In the genomic region with DNA sequence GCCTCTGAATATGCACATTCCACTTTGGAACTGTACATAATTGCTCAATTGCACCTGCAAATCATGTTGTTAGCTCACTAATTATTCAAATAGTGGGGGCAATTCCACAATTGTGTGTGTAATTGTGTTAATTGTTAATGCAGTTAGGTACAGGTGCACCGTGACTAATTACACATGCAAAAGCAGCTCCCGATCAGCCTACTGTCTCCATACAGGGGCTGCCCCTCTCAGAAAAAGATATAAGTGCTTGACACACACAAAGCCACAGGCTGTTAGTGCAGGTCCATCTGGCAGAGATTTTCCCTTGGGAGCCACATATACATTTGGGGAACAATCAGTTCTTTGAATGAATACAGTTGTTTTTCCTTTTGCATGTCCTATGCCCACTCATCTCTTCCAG, we compare ENCODE assay signal across 23 mouse cellular contexts.
DNase-seq lines count a peak whose midpoint lies in the region; ATAC-seq and TF ChIP-seq lines count a peak whose summit lies in the region.
"Had no signal": no experiment of that assay in that cellular context is flagged by ENCODE, and none has a peak within 500 bp of the region (broad histone marks: within the 10 kb centered on the region; RNA-seq: fewer than 3 reads in every experiment).

No protein-coding gene starts in this region.

- ATAC-seq in forebrain, embryonic 12.5 days (ENCODE audit: low FRiP score): peak; percentile 72
- ATAC-seq in forebrain, postnatal 0 days: no peak
- ATAC-seq in forebrain, embryonic 14.5 days: peak; percentile 52
- ATAC-seq in forebrain, embryonic 11.5 days (replicated peaks; ENCODE audit: low FRiP score): no peak; the same call in 1 of the 2 replicates
- ATAC-seq in neural tube, embryonic 13.5 days (ENCODE audit: low read depth): peak; percentile 43; the same call in 1 of the 2 replicates
- no peak for ATAC-seq in neural tube, embryonic 15.5 days (ENCODE audit: low FRiP score)
- ATAC-seq: CD4-positive, CD25-positive, alpha-beta regulatory T cell, adult 4 months had no signal

- no peaks in the 10 kb centered on the region for H3K36me3 ChIP-seq in forebrain, embryonic 12.5 days (replicated peaks)
- no peaks in the 10 kb centered on the region for H3K36me3 ChIP-seq in forebrain, postnatal 0 days (ENCODE audit: insufficient read depth)
- H3K36me3 ChIP-seq in forebrain, embryonic 14.5 days (ENCODE audit: control insufficient read depth, insufficient read depth, low read length): no peaks in the 10 kb centered on the region
- no peaks in the 10 kb centered on the region for H3K36me3 ChIP-seq in forebrain, embryonic 11.5 days (ENCODE audit: control insufficient read depth, insufficient read depth, low read length)
- no peaks in the 10 kb centered on the region for H3K36me3 ChIP-seq in neural tube, embryonic 13.5 days
- no peaks in the 10 kb centered on the region for H3K36me3 ChIP-seq in neural tube, embryonic 15.5 days
- H3K36me3 ChIP-seq: embryonic facial prominence, embryonic 10.5 days; embryonic facial prominence, embryonic 12.5 days; G1E had no signal

- TF ChIP-seq CTCF in forebrain, postnatal 0 days (IDR thresholded peaks at IDR 0.05; ENCODE audit: low read depth): no peak

- 62% methylated on average over 2 of the region's 2 CpGs for WGBS in forebrain, embryonic 12.5 days
- WGBS in forebrain, postnatal 0 days: 35% methylated on average over 2 of the region's 2 CpGs
- 47% methylated on average over 2 of the region's 2 CpGs for WGBS in forebrain, embryonic 14.5 days
- 62% methylated on average over 2 of the region's 2 CpGs for WGBS in forebrain, embryonic 11.5 days
- WGBS in neural tube, embryonic 13.5 days: 38% methylated on average over 2 of the region's 2 CpGs
- 49% methylated on average over 2 of the region's 2 CpGs for WGBS in neural tube, embryonic 15.5 days

- no peak overlapping the region for H3K4me3 ChIP-seq in forebrain, embryonic 12.5 days (replicated peaks)
- no peak overlapping the region for H3K4me3 ChIP-seq in forebrain, postnatal 0 days (ENCODE audit: low read depth, low read length)
- no peak overlapping the region for H3K4me3 ChIP-seq in forebrain, embryonic 14.5 days (ENCODE audit: low read depth, low read length)
- no peak overlapping the region for H3K4me3 ChIP-seq in forebrain, embryonic 11.5 days (ENCODE audit: low read depth, low read length)
- H3K4me3 ChIP-seq in neural tube, embryonic 13.5 days: no peak overlapping the region
- H3K4me3 ChIP-seq in neural tube, embryonic 15.5 days (replicated peaks): no peak overlapping the region
- H3K4me3 ChIP-seq: embryonic facial prominence, embryonic 10.5 days; embryonic facial prominence, embryonic 12.5 days; erythroblast, embryonic 14.5 days had no signal

- H3K27me3 ChIP-seq in forebrain, embryonic 12.5 days: no peaks in the 10 kb centered on the region
- H3K27me3 ChIP-seq in forebrain, postnatal 0 days (ENCODE audit: insufficient read depth, low read length): no peaks in the 10 kb centered on the region
- no peaks in the 10 kb centered on the region for H3K27me3 ChIP-seq in forebrain, embryonic 14.5 days (replicated peaks; ENCODE audit: control insufficient read depth, insufficient read depth, low read length)
- no peaks in the 10 kb centered on the region for H3K27me3 ChIP-seq in forebrain, embryonic 11.5 days (ENCODE audit: control insufficient read depth, insufficient read depth, low read length)
- no peaks in the 10 kb centered on the region for H3K27me3 ChIP-seq in neural tube, embryonic 13.5 days
- no peaks in the 10 kb centered on the region for H3K27me3 ChIP-seq in neural tube, embryonic 15.5 days (replicated peaks)
- H3K27me3 ChIP-seq: CH12.LX; embryonic facial prominence, embryonic 12.5 days had no signal

- H3K27ac ChIP-seq in forebrain, embryonic 12.5 days: 0 out of 2 replicates have a peak overlapping the region, but pooled peaks have one; percentile 53
- no peak overlapping the region for H3K27ac ChIP-seq in forebrain, postnatal 0 days (ENCODE audit: low read depth, low read length)
- H3K27ac ChIP-seq in forebrain, embryonic 14.5 days (ENCODE audit: low read depth, low read length): no peak overlapping the region
- H3K27ac ChIP-seq in forebrain, embryonic 11.5 days (ENCODE audit: low read depth, low read length): no peak overlapping the region
- H3K27ac ChIP-seq in neural tube, embryonic 13.5 days (replicated peaks): 0 out of 2 replicates have a peak overlapping the region, but pooled peaks have one; percentile 9
- no peak overlapping the region for H3K27ac ChIP-seq in neural tube, embryonic 15.5 days (replicated peaks)
- H3K27ac ChIP-seq: embryonic facial prominence, embryonic 10.5 days; embryonic facial prominence, embryonic 12.5 days had no signal

- H3K9me3 ChIP-seq in forebrain, embryonic 12.5 days: no peaks in the 10 kb centered on the region
- H3K9me3 ChIP-seq in forebrain, postnatal 0 days (ENCODE audit: low read length): no peaks in the 10 kb centered on the region
- H3K9me3 ChIP-seq in forebrain, embryonic 14.5 days (replicated peaks; ENCODE audit: control insufficient read depth, low read length): no peaks in the 10 kb centered on the region
- H3K9me3 ChIP-seq in forebrain, embryonic 11.5 days (ENCODE audit: control insufficient read depth, low read length): no peaks in the 10 kb centered on the region
- no peaks in the 10 kb centered on the region for H3K9me3 ChIP-seq in neural tube, embryonic 13.5 days
- no peaks in the 10 kb centered on the region for H3K9me3 ChIP-seq in neural tube, embryonic 15.5 days (replicated peaks)
- H3K9me3 ChIP-seq: embryonic facial prominence, embryonic 10.5 days; embryonic facial prominence, embryonic 12.5 days; G1E had no signal

- DNase-seq in forebrain, postnatal 0 days: no peak
- peak; percentile 28 for DNase-seq in forebrain, embryonic 14.5 days (ENCODE audit: low spot score)
- DNase-seq in forebrain, embryonic 11.5 days (ENCODE audit: low spot score): no peak
- peak; percentile 33 for DNase-seq in Muller cell, postnatal 12 days (ENCODE audit: inconsistent ontology term)
- DNase-seq in right cerebral cortex, postnatal 10 days (ENCODE audit: low spot score in 2 of 2): no peak
- DNase-seq: adrenal gland, adult 2 months; adrenal gland, postnatal 10 days; adrenal gland, postnatal 25 days; B cell, adult 2 months; cerebellum, adult 11-12 months; cerebellum, adult 2 months; cerebellum, adult 9-10 months; cerebellum, postnatal 10 days; cerebellum, postnatal 25 days had no signal

- no peak overlapping the region for H3K9ac ChIP-seq in forebrain, embryonic 12.5 days
- no peak overlapping the region for H3K9ac ChIP-seq in forebrain, postnatal 0 days
- H3K9ac ChIP-seq in forebrain, embryonic 14.5 days (ENCODE audit: low read length): no peak overlapping the region
- H3K9ac ChIP-seq in forebrain, embryonic 11.5 days (ENCODE audit: low read length): no peak overlapping the region
- H3K9ac ChIP-seq in neural tube, embryonic 13.5 days: no peak overlapping the region
- H3K9ac ChIP-seq in neural tube, embryonic 15.5 days (replicated peaks): no peak overlapping the region
- H3K9ac ChIP-seq: embryonic facial prominence, embryonic 12.5 days had no signal

- H3K4me2 ChIP-seq in forebrain, embryonic 12.5 days: no peak overlapping the region
- no peak overlapping the region for H3K4me2 ChIP-seq in forebrain, postnatal 0 days (ENCODE audit: low read depth)
- no peak overlapping the region for H3K4me2 ChIP-seq in forebrain, embryonic 14.5 days (ENCODE audit: low read length)
- H3K4me2 ChIP-seq in forebrain, embryonic 11.5 days (ENCODE audit: low read depth, low read length, severe bottlenecking): no peak overlapping the region
- no peak overlapping the region for H3K4me2 ChIP-seq in neural tube, embryonic 13.5 days
- H3K4me2 ChIP-seq in neural tube, embryonic 15.5 days: no peak overlapping the region
- H3K4me2 ChIP-seq: embryonic facial prominence, embryonic 12.5 days had no signal

- peaks cover 3% of the 10 kb centered on the region; the same call in 1 of the 2 replicates for H3K4me1 ChIP-seq in forebrain, embryonic 12.5 days
- H3K4me1 ChIP-seq in forebrain, postnatal 0 days (ENCODE audit: insufficient read depth): no peaks in the 10 kb centered on the region
- no peaks in the 10 kb centered on the region; the same call in 1 of the 2 replicates for H3K4me1 ChIP-seq in forebrain, embryonic 14.5 days (ENCODE audit: control insufficient read depth, insufficient read depth, low read length)
- H3K4me1 ChIP-seq in forebrain, embryonic 11.5 days (replicated peaks; ENCODE audit: control insufficient read depth, insufficient read depth, low read length): no peaks in the 10 kb centered on the region
- 0 out of 2 replicates have a peak, but pooled peaks cover 6% of the 10 kb centered on the region for H3K4me1 ChIP-seq in neural tube, embryonic 13.5 days (replicated peaks)
- no peaks in the 10 kb centered on the region for H3K4me1 ChIP-seq in neural tube, embryonic 15.5 days
- H3K4me1 ChIP-seq: embryonic facial prominence, embryonic 10.5 days; embryonic facial prominence, embryonic 12.5 days had no signal

Comparison
In these comparisons a context has a peak if more than half of its experiments do, and no peak if none do; other contexts are left out.
1. ATAC-seq: peak in forebrain, embryonic 12.5 days (single experiment), forebrain, embryonic 14.5 days (single experiment) and neural tube, embryonic 13.5 days (single experiment); none in forebrain, postnatal 0 days (single experiment), forebrain, embryonic 11.5 days (single experiment) and neural tube, embryonic 15.5 days (single experiment).
2. H3K27ac ChIP-seq: peak in forebrain, embryonic 12.5 days (single experiment) and neural tube, embryonic 13.5 days (single experiment); none in forebrain, postnatal 0 days (single experiment), forebrain, embryonic 14.5 days (single experiment), forebrain, embryonic 11.5 days (single experiment) and neural tube, embryonic 15.5 days (single experiment).
3. DNase-seq: peak in forebrain, embryonic 14.5 days (single experiment) and Muller cell, postnatal 12 days (single experiment); none in forebrain, postnatal 0 days (single experiment), forebrain, embryonic 11.5 days (single experiment) and right cerebral cortex, postnatal 10 days (0 of 2).